Mouse (Mus musculus) bone marrow, adult 2 months (tissue): Measurements from ENCODE around the gene Dlec1. TPM values are rescaled to one million over a fixed set of nuclear protein-coding genes. Genes with fewer than 3 reads are reported as not detected.
A peak's percentile ranks its signal among the peaks of the same experiment; 100 is the strongest.

Experiments used
- H3K27ac ChIP-seq: fragments of 200-500 bp; 2 replicates; pipeline ENCODE4 v1.5.1; 2012; ENCODE audit warnings: low read depth, mild to moderate bottlenecking, control low read depth, inconsistent platforms, low read length; ENCODE audit not compliant: control insufficient read depth, poor library complexity, insufficient read depth
- H3K4me1 ChIP-seq: fragments of 200-500 bp; 2 replicates; pipeline ENCODE4 v1.6.1; 2011; ENCODE audit warnings: low read length; ENCODE audit not compliant: control insufficient read depth, insufficient read depth
- H3K4me3 ChIP-seq: fragments of 200-500 bp; replicated peaks from 2 replicates; pipeline ENCODE3; 2011; ENCODE audit warnings: mild to moderate bottlenecking, low read depth, low read length, control low read depth; ENCODE audit not compliant: control insufficient read depth
- CTCF ChIP-seq: fragments of 200-500 bp; IDR thresholded peaks from 2 replicates; pipeline ENCODE4 v1.5.1; 2011; ENCODE audit warnings: low read length, control low read depth; ENCODE audit not compliant: control insufficient read depth, insufficient read depth
- POLR2A ChIP-seq: fragments of 200-500 bp; IDR thresholded peaks from 2 replicates; pipeline ENCODE4 v1.6.1; 2011; ENCODE audit warnings: low read depth, mild to moderate bottlenecking, control low read depth, low read length, borderline replicate concordance; ENCODE audit not compliant: control insufficient read depth
- WGBS: fragments of 180-500 bp; shearing (Covaris S2); methylation state at CpG from one replicate; pipeline ENCODE4 v1.1.7; 2018; 5-methylcytosine and 5-hydroxymethylcytosine counted together
- polyA plus RNA-seq: library from polyadenylated mRNA; stranded (reverse); fragments of >200 nt; gene quantifications from 2 replicates; pipeline ENCODE4 v1.2.4, GENCODE M21; 2011; ENCODE audit warnings: low replicate concordance; ENCODE audit not compliant: missing spikeins, insufficient read depth, insufficient read length

Gene Dlec1
- polyA plus RNA-seq, 1 experiment = 2.5 TPM

- no peak for TF ChIP-seq POLR2A
- TF ChIP-seq CTCF = no peak
- WGBS = 83% methylated on average over 10 of the region's 10 CpGs
- H3K4me3 ChIP-seq = no peak overlapping the region
These were observed 18.3 kb upstream of the Dlec1 start for GRCm38 (mm10) chr9:119083966-119084365.

GRCm38 (mm10) chr9:119086451-119086850 is 15.8 kb upstream of the Dlec1 start:
- Histone ChIP-seq H3K4me3 (no peak overlapping the region), H3K4me1 (no peaks in the 10 kb centered on the region), H3K27ac (no peak overlapping the region)
- TF ChIP-seq CTCF = no peak
- no peak for TF ChIP-seq POLR2A
- 70% methylated on average over 1 of the region's 1 CpGs for WGBS

More at GRCm38 (mm10) chr9:119083966-119084365, 18.3 kb upstream of the Dlec1 start:
- Histone ChIP-seq H3K4me1 (no peaks in the 10 kb centered on the region), H3K27ac (no peak overlapping the region)

- H3K27ac ChIP-seq = no peak overlapping the region
- no peak overlapping the region for H3K4me3 ChIP-seq
- TF ChIP-seq POLR2A (no peak), CTCF (no peak)
- no peaks in the 10 kb centered on the region for H3K4me1 ChIP-seq
- WGBS = 62% methylated on average over 5 of the region's 5 CpGs
These were observed 15.0 kb upstream of the Dlec1 start for GRCm38 (mm10) chr9:119087309-119087708.

- Histone ChIP-seq H3K27ac (no peak overlapping the region), H3K4me1 (no peaks in the 10 kb centered on the region), H3K4me3 (peak overlapping the region; percentile 57)
- WGBS = 2% methylated on average over 24 of the region's 24 CpGs
- no peak for TF ChIP-seq CTCF
- peak; percentile 24; the same call in 1 of the 2 replicates for TF ChIP-seq POLR2A
These were observed 14.0 kb upstream of the Dlec1 start for GRCm38 (mm10) chr9:119088148-119088801.

- H3K4me1 ChIP-seq = no peaks in the 10 kb centered on the region
- TF ChIP-seq CTCF = no peak
- no peak for TF ChIP-seq POLR2A
- no peak overlapping the region for H3K4me3 ChIP-seq
- no peak overlapping the region for H3K27ac ChIP-seq
- 76% methylated on average over 7 of the region's 7 CpGs for WGBS
These were observed 12.8 kb upstream of the Dlec1 start for GRCm38 (mm10) chr9:119089437-119089836.

- WGBS = 87% methylated on average over 5 of the region's 5 CpGs
- Histone ChIP-seq H3K4me1 (no peaks in the 10 kb centered on the region), H3K27ac (no peak overlapping the region), H3K4me3 (no peak overlapping the region)
- TF ChIP-seq CTCF (no peak), POLR2A (no peak)
These were observed 11.8 kb upstream of the Dlec1 start for GRCm38 (mm10) chr9:119090462-119090861.

- Histone ChIP-seq H3K4me1 (no peaks in the 10 kb centered on the region), H3K4me3 (no peak overlapping the region), H3K27ac (no peak overlapping the region)
- TF ChIP-seq CTCF = no peak
- TF ChIP-seq POLR2A = no peak
- WGBS = 68% methylated on average over 12 of the region's 12 CpGs
These were observed 10.5 kb upstream of the Dlec1 start for GRCm38 (mm10) chr9:119091581-119092310.

GRCm38 (mm10) chr9:119092473-119093418 is 9.5 kb upstream of the Dlec1 start:
- no peak overlapping the region for H3K4me3 ChIP-seq
- WGBS = 5% methylated on average over 45 of the region's 45 CpGs
- H3K4me1 ChIP-seq = no peaks in the 10 kb centered on the region
- TF ChIP-seq CTCF (no peak), POLR2A (no peak)
- no peak overlapping the region for H3K27ac ChIP-seq
